Mouse (Mus musculus) heart, postnatal 0 days (tissue): ENCODE results near the gene Ndufc2. TPM values are rescaled to one million over a fixed set of nuclear protein-coding genes. Genes with fewer than 3 reads are reported as not detected.

Source experiments
- ATAC-seq: fragments of 200-750 bp; cut with Nextera tagmentation; 2 replicates; pipeline ENCODE4 v1.8.0; 2017; ENCODE audit warnings: low read depth, moderate number of reproducible peaks, moderate library complexity; ENCODE audit not compliant: insufficient read depth
- DNase-seq: peaks from one replicate; pipeline ENCODE4 v3.0.0-alpha.2; 2016; ENCODE audit warnings: low spot score
- H3K27ac ChIP-seq: fragments of 300-500 bp; sonication (generic); 2 replicates; pipeline ENCODE4 v1.5.1; 2014; ENCODE audit warnings: low read depth, mild to moderate bottlenecking
- H3K27me3 ChIP-seq: fragments of 300-500 bp; sonication (generic); 2 replicates; pipeline ENCODE4 v1.6.1; 2014; ENCODE audit warnings: low read length, mixed read lengths; ENCODE audit not compliant: control insufficient read depth, insufficient read depth
- H3K36me3 ChIP-seq: fragments of 300-500 bp; sonication (generic); replicated peaks from 2 replicates; pipeline ENCODE4 v1.6.1; 2014; ENCODE audit warnings: low read length, mixed read lengths; ENCODE audit not compliant: control insufficient read depth, insufficient read depth
- H3K4me1 ChIP-seq: fragments of 300-500 bp; sonication (generic); 2 replicates; pipeline ENCODE4 v1.6.1; 2014; ENCODE audit warnings: antibody characterized with exemption; ENCODE audit not compliant: control insufficient read depth, insufficient read depth
- H3K4me2 ChIP-seq: fragments of 300-500 bp; sonication (generic); 2 replicates; pipeline ENCODE4 v1.6.1; 2014; ENCODE audit warnings: low read depth, mild to moderate bottlenecking, low read length, moderate library complexity
- H3K4me3 ChIP-seq: fragments of 300-500 bp; sonication (generic); 2 replicates; pipeline ENCODE4 v1.5.1; 2014; ENCODE audit warnings: low read depth, low read length
- H3K9ac ChIP-seq: fragments of 300-500 bp; sonication (generic); replicated peaks from 2 replicates; pipeline ENCODE4 v1.6.1; 2014; ENCODE audit warnings: low read depth, low read length, mixed read lengths
- H3K9me3 ChIP-seq: fragments of 300-500 bp; sonication (generic); replicated peaks from 2 replicates; pipeline ENCODE4 v1.6.1; 2016; ENCODE audit warnings: low read length; ENCODE audit not compliant: control insufficient read depth
- CTCF ChIP-seq: IDR thresholded peaks from 2 replicates; pipeline ENCODE4 v1.5.1; 2016; ENCODE audit warnings: antibody characterized with exemption, control low read depth, low read depth
- EP300 ChIP-seq: IDR thresholded peaks from 2 replicates; pipeline ENCODE4 v1.6.1; 2016; ENCODE audit warnings: antibody characterized with exemption, low read depth
- WGBS: fragments of 180-500 bp; shearing (Covaris S2); extraction: QIAGEN DNeasy Blood & Tissue Kit; methylation state at CpG from one replicate; pipeline ENCODE4 v1.1.7; 2014; 5-methylcytosine and 5-hydroxymethylcytosine counted together
- polyA plus RNA-seq: library from polyadenylated mRNA; unstranded; fragments of >200 nt; fragmentation: Nextera tagmentation; extraction: Ambion mirVana; gene quantifications from 2 replicates; pipeline ENCODE4 v1.2.1, GENCODE M21; 2015
- total RNA-seq: library from RNA; depleted of rRNA; stranded (reverse); fragments of >200 nt; gene quantifications from 2 replicates; pipeline ENCODE4 v1.2.3, GENCODE M21; 2014; ENCODE audit warnings: low replicate concordance

The Ndufc2 gene
- total and polyA plus RNA-seq, 2 experiments from 2014 or later, result 949 to 1,243 TPM

- H3K4me3 ChIP-seq, result no peak overlapping the region
- no peak overlapping the region for H3K27ac ChIP-seq
- ATAC-seq (no peak), DNase-seq (no peak)
- no peaks in the 10 kb centered on the region for H3K36me3 ChIP-seq
- TF ChIP-seq EP300, result no peak
- TF ChIP-seq CTCF, result no peak
- no peak overlapping the region for H3K4me2 ChIP-seq
- H3K4me1 ChIP-seq, result no peaks in the 10 kb centered on the region; the same call in 1 of the 2 replicates
- H3K9me3 ChIP-seq, result no peaks in the 10 kb centered on the region
- H3K27me3 ChIP-seq, result no peaks in the 10 kb centered on the region
- H3K9ac ChIP-seq, result no peak overlapping the region
- WGBS, result 69% methylated on average over 5 of the region's 5 CpGs
Measured at GRCm38 (mm10) chr7:97356253-97356652, 43.5 kb upstream of the Ndufc2 start.

GRCm38 (mm10) chr7:97356875-97357276 lies 42.9 kb upstream of the Ndufc2 start:
- TF ChIP-seq CTCF (no peak), EP300 (no peak)
- H3K27ac ChIP-seq, result no peak overlapping the region
- H3K9ac ChIP-seq, result no peak overlapping the region
- DNase-seq (no peak), ATAC-seq (no peak)
- WGBS, result 81% methylated on average over 5 of the region's 5 CpGs
- H3K27me3 ChIP-seq, result no peaks in the 10 kb centered on the region
- no peaks in the 10 kb centered on the region; the same call in 1 of the 2 replicates for H3K4me1 ChIP-seq
- no peaks in the 10 kb centered on the region for H3K36me3 ChIP-seq
- no peak overlapping the region for H3K4me2 ChIP-seq
- H3K4me3 ChIP-seq, result no peak overlapping the region
- no peaks in the 10 kb centered on the region for H3K9me3 ChIP-seq

GRCm38 (mm10) chr7:97357840-97358239 lies 42.0 kb upstream of the Ndufc2 start:
- 59% methylated on average over 3 of the region's 3 CpGs for WGBS
- no peak for DNase-seq
- Histone ChIP-seq H3K4me3 (no peak overlapping the region), H3K9ac (no peak overlapping the region), H3K36me3 (no peaks in the 10 kb centered on the region), H3K27me3 (no peaks in the 10 kb centered on the region), H3K27ac (no peak overlapping the region), H3K9me3 (no peaks in the 10 kb centered on the region), H3K4me2 (no peak overlapping the region), H3K4me1 (no peaks in the 10 kb centered on the region; the same call in 1 of the 2 replicates)
- TF ChIP-seq CTCF (no peak), EP300 (no peak)
- no peak for ATAC-seq

GRCm38 (mm10) chr7:97358347-97358746 lies 41.5 kb upstream of the Ndufc2 start:
- DNase-seq (no peak), ATAC-seq (no peak)
- Histone ChIP-seq H3K27me3 (no peaks in the 10 kb centered on the region), H3K9me3 (no peaks in the 10 kb centered on the region), H3K4me3 (no peak overlapping the region), H3K27ac (no peak overlapping the region), H3K4me1 (no peaks in the 10 kb centered on the region; the same call in 1 of the 2 replicates), H3K9ac (no peak overlapping the region), H3K4me2 (no peak overlapping the region), H3K36me3 (no peaks in the 10 kb centered on the region)
- TF ChIP-seq EP300 (no peak), CTCF (no peak)
- WGBS, result 72% methylated on average over 4 of the region's 4 CpGs

- Histone ChIP-seq H3K4me3 (no peak overlapping the region), H3K36me3 (no peaks in the 10 kb centered on the region), H3K9me3 (no peaks in the 10 kb centered on the region), H3K4me1 (no peaks in the 10 kb centered on the region), H3K4me2 (no peak overlapping the region), H3K9ac (no peak overlapping the region), H3K27ac (no peak overlapping the region), H3K27me3 (no peaks in the 10 kb centered on the region)
- DNase-seq, result no peak
- ATAC-seq, result no peak
- no peak for TF ChIP-seq EP300
- TF ChIP-seq CTCF, result no peak
- 67% methylated on average over 5 of the region's 5 CpGs for WGBS
Measured at GRCm38 (mm10) chr7:97360166-97360565, 39.6 kb upstream of the Ndufc2 start.

- Histone ChIP-seq H3K27me3 (no peaks in the 10 kb centered on the region), H3K9ac (no peak overlapping the region), H3K27ac (no peak overlapping the region), H3K4me3 (no peak overlapping the region), H3K4me1 (no peaks in the 10 kb centered on the region), H3K4me2 (no peak overlapping the region), H3K9me3 (no peaks in the 10 kb centered on the region), H3K36me3 (no peaks in the 10 kb centered on the region)
- ATAC-seq (no peak), DNase-seq (no peak)
- TF ChIP-seq EP300 (no peak), CTCF (no peak)
- WGBS, result 50% methylated on average over 3 of the region's 3 CpGs
Measured at GRCm38 (mm10) chr7:97360955-97361354, 38.8 kb upstream of the Ndufc2 start.
